Mouse (Mus musculus): ENCODE data around the gene Them4. TPM values are rescaled to one million over a fixed set of nuclear protein-coding genes. Genes with fewer than 3 reads are reported as not detected.
"Not testable (repeated sequence)": the region's sequence is repeated elsewhere in the genome, so short reads cannot be mapped to it uniquely, and the experiment has no call there.

The Them4 gene
- polyA plus RNA-seq (2016; fragmentation: Nextera tagmentation; extraction: Ambion mirVana) = 11.9 and 12.5 TPM in 2 replicates

- Histone ChIP-seq H3K27me3 (no peaks in the 10 kb centered on the region), H3K27ac (peak within 1 kb of the TSS; percentile 77), H3K4me2 (peak within 1 kb of the TSS; percentile 66), H3K9ac (peak within 1 kb of the TSS; percentile 66), H3K36me3 (replicated peaks) (no peaks in the 10 kb centered on the region), H3K4me3 (replicated peaks) (peak within 1 kb of the TSS; percentile 58), H3K4me1 (peaks cover 13% of the 10 kb centered on the region), H3K9me3 (no peaks in the 10 kb centered on the region)
- peak; percentile 96 for ATAC-seq (ENCODE audit: low FRiP score)
- 2% methylated on average over 47 of the region's 47 CpGs for WGBS
These were observed at the start of gene Them4 for GRCm38 (mm10) chr3:94309633-94310363. TSS of gene Them4 (plus strand) at chr3:94310089.

GRCm38 (mm10) chr3:94260598-94260997, 49.3 kb upstream of the Them4 start:
- WGBS = 57% methylated on average over 6 of the region's 6 CpGs
- Histone ChIP-seq H3K4me3 (replicated peaks) (no peak overlapping the region), H3K36me3 (replicated peaks) (no peaks in the 10 kb centered on the region), H3K27me3 (no peaks in the 10 kb centered on the region), H3K27ac (no peak overlapping the region), H3K4me1 (no peaks in the 10 kb centered on the region), H3K9ac (no peak overlapping the region), H3K4me2 (no peak overlapping the region), H3K9me3 (no peaks in the 10 kb centered on the region)
- no peak for ATAC-seq (ENCODE audit: low FRiP score)

GRCm38 (mm10) chr3:94263736-94264135, 46.2 kb upstream of the Them4 start, which contains the start of gene Gm4778:
TSS of gene Gm4778 (plus strand) at chr3:94264036.
- not testable (repeated sequence) for ATAC-seq (ENCODE audit: low FRiP score); H3K4me3 ChIP-seq (replicated peaks); H3K27me3 ChIP-seq; H3K9ac ChIP-seq; H3K27ac ChIP-seq; H3K9me3 ChIP-seq; H3K4me1 ChIP-seq; H3K36me3 ChIP-seq (replicated peaks); H3K4me2 ChIP-seq
- 88% methylated on average over 1 of the region's 1 CpGs for WGBS

GRCm38 (mm10) chr3:94275991-94276390, 33.9 kb upstream of the Them4 start:
- no peaks in the 10 kb centered on the region for H3K9me3 ChIP-seq
- no peaks in the 10 kb centered on the region for H3K4me1 ChIP-seq
- H3K4me2 ChIP-seq = no peak overlapping the region
- H3K4me3 ChIP-seq (replicated peaks) = no peak overlapping the region
- H3K36me3 ChIP-seq (replicated peaks) = no peaks in the 10 kb centered on the region
- no peak overlapping the region for H3K27ac ChIP-seq
- no peak for ATAC-seq (ENCODE audit: low FRiP score)
- no peak overlapping the region for H3K9ac ChIP-seq
- WGBS = 95% methylated on average over 10 of the region's 11 CpGs
- H3K27me3 ChIP-seq = no peaks in the 10 kb centered on the region

GRCm38 (mm10) chr3:94305457-94305856, 4.4 kb upstream of the Them4 start:
- WGBS = 61% methylated on average over 1 of the region's 1 CpGs
- ATAC-seq (ENCODE audit: low FRiP score) = no peak
- no peak overlapping the region for H3K9ac ChIP-seq

GRCm38 (mm10) chr3:94306975-94307374, 2.9 kb upstream of the Them4 start:
- H3K4me1 ChIP-seq = peaks cover 13% of the 10 kb centered on the region
- H3K4me2 ChIP-seq = no peak overlapping the region
- H3K27me3 ChIP-seq = no peaks in the 10 kb centered on the region
- H3K9ac ChIP-seq = no peak overlapping the region
- no peaks in the 10 kb centered on the region for H3K36me3 ChIP-seq (replicated peaks)
- H3K9me3 ChIP-seq = no peaks in the 10 kb centered on the region
- ATAC-seq (ENCODE audit: low FRiP score) = no peak
- H3K27ac ChIP-seq = no peak overlapping the region
- H3K4me3 ChIP-seq (replicated peaks) = no peak overlapping the region

More at GRCm38 (mm10) chr3:94305457-94305856, 4.4 kb upstream of the Them4 start:
- H3K27me3 ChIP-seq = no peaks in the 10 kb centered on the region
- no peaks in the 10 kb centered on the region for H3K9me3 ChIP-seq
- H3K36me3 ChIP-seq (replicated peaks) = no peaks in the 10 kb centered on the region
- H3K4me3 ChIP-seq (replicated peaks) = no peak overlapping the region
- no peak overlapping the region for H3K27ac ChIP-seq
- H3K4me1 ChIP-seq = peaks cover 8% of the 10 kb centered on the region; the same call in 1 of the 2 replicates
- no peak overlapping the region for H3K4me2 ChIP-seq

GRCm38 (mm10) chr3:94310491-94310890, 602 bp downstream of the Them4 start:
- Histone ChIP-seq H3K9ac (peak overlapping the region; percentile 66), H3K4me2 (peak overlapping the region; percentile 66), H3K9me3 (no peaks in the 10 kb centered on the region), H3K27me3 (no peaks in the 10 kb centered on the region), H3K4me1 (peaks cover 13% of the 10 kb centered on the region), H3K27ac (no peak overlapping the region), H3K36me3 (replicated peaks) (no peaks in the 10 kb centered on the region), H3K4me3 (replicated peaks) (peak overlapping the region; percentile 58)
- WGBS = 50% methylated on average over 7 of the region's 7 CpGs
- ATAC-seq (ENCODE audit: low FRiP score) = no peak

- H3K36me3 ChIP-seq (replicated peaks) = no peaks in the 10 kb centered on the region
- ATAC-seq (ENCODE audit: low FRiP score) = no peak
- H3K9ac ChIP-seq = no peak overlapping the region
- H3K4me3 ChIP-seq (replicated peaks) = peak overlapping the region; percentile 58; the same call in 1 of the 2 replicates
- peaks cover 13% of the 10 kb centered on the region for H3K4me1 ChIP-seq
- WGBS = 79% methylated on average over 6 of the region's 6 CpGs
- H3K27ac ChIP-seq = no peak overlapping the region
- H3K9me3 ChIP-seq = no peaks in the 10 kb centered on the region
- H3K27me3 ChIP-seq = no peaks in the 10 kb centered on the region
- H3K4me2 ChIP-seq = peak overlapping the region; percentile 66
These were observed 1.0 kb downstream of the Them4 start for GRCm38 (mm10) chr3:94310911-94311310.

GRCm38 (mm10) chr3:94311376-94311775, 1.5 kb downstream of the Them4 start:
- WGBS = 79% methylated on average over 4 of the region's 4 CpGs

GRCm38 (mm10) chr3:94328681-94329080, 18.8 kb downstream of the Them4 start:
- Histone ChIP-seq H3K4me1 (no peaks in the 10 kb centered on the region), H3K36me3 (replicated peaks) (peaks cover 3% of the 10 kb centered on the region; the same call in 1 of the 2 replicates), H3K4me3 (replicated peaks) (no peak overlapping the region), H3K9me3 (no peaks in the 10 kb centered on the region), H3K4me2 (no peak overlapping the region), H3K27ac (no peak overlapping the region), H3K27me3 (no peaks in the 10 kb centered on the region), H3K9ac (no peak overlapping the region)
- ATAC-seq (ENCODE audit: low FRiP score) = no peak
- WGBS = 68% methylated on average over 3 of the region's 3 CpGs

More at GRCm38 (mm10) chr3:94311376-94311775, 1.5 kb downstream of the Them4 start:
- Histone ChIP-seq H3K36me3 (replicated peaks) (no peaks in the 10 kb centered on the region), H3K9me3 (no peaks in the 10 kb centered on the region), H3K9ac (no peak overlapping the region), H3K4me3 (replicated peaks) (no peak overlapping the region), H3K27me3 (no peaks in the 10 kb centered on the region), H3K4me2 (no peak overlapping the region), H3K27ac (no peak overlapping the region), H3K4me1 (peaks cover 13% of the 10 kb centered on the region)
- ATAC-seq (ENCODE audit: low FRiP score) = no peak

- Histone ChIP-seq H3K36me3 (replicated peaks) (no peaks in the 10 kb centered on the region), H3K4me3 (replicated peaks) (no peak overlapping the region), H3K27ac (no peak overlapping the region), H3K27me3 (no peaks in the 10 kb centered on the region), H3K4me2 (no peak overlapping the region), H3K4me1 (no peaks in the 10 kb centered on the region), H3K9ac (no peak overlapping the region), H3K9me3 (no peaks in the 10 kb centered on the region)
- WGBS = 89% methylated on average over 4 of the region's 4 CpGs
- no peak for ATAC-seq (ENCODE audit: low FRiP score)
These were observed 24.6 kb downstream of the Them4 start for GRCm38 (mm10) chr3:94334442-94334841.

GRCm38 (mm10) chr3:94338522-94338921, 28.6 kb downstream of the Them4 start:
- Histone ChIP-seq H3K27me3 (no peaks in the 10 kb centered on the region), H3K4me3 (replicated peaks) (no peak overlapping the region), H3K27ac (no peak overlapping the region), H3K9me3 (no peaks in the 10 kb centered on the region), H3K9ac (no peak overlapping the region), H3K36me3 (replicated peaks) (no peaks in the 10 kb centered on the region), H3K4me2 (no peak overlapping the region), H3K4me1 (peaks cover 9% of the 10 kb centered on the region)
- 88% methylated on average over 3 of the region's 3 CpGs for WGBS
- ATAC-seq (ENCODE audit: low FRiP score) = no peak

GRCm38 (mm10) chr3:94341959-94342422, 32.1 kb downstream of the Them4 start, which contains the start of gene Them5:
TSS of gene Them5 (plus strand) at chr3:94342099.
- WGBS = 73% methylated on average over 3 of the region's 3 CpGs
- ATAC-seq (ENCODE audit: low FRiP score) = no peak
- 0 out of 2 replicates have a peak within 1 kb of the TSS, but pooled peaks have one; percentile 38 for H3K27ac ChIP-seq

More at GRCm38 (mm10) chr3:94341959-94342422, 32.1 kb downstream of the Them4 start, which contains the start of gene Them5:
- H3K27me3 ChIP-seq = no peaks in the 10 kb centered on the region
- no peaks in the 10 kb centered on the region for H3K9me3 ChIP-seq
- no peaks in the 10 kb centered on the region for H3K36me3 ChIP-seq (replicated peaks)
- H3K9ac ChIP-seq = no peak within 1 kb of the TSS
- no peak within 1 kb of the TSS for H3K4me2 ChIP-seq
- H3K4me1 ChIP-seq = peaks cover 9% of the 10 kb centered on the region
- no peak within 1 kb of the TSS for H3K4me3 ChIP-seq (replicated peaks)
